Mouse (Mus musculus) liver, embryonic 12.5 days (tissue): ENCODE results near the gene Slc9a9. TPM values are rescaled to one million over a fixed set of nuclear protein-coding genes. Genes with fewer than 3 reads are reported as not detected.

Experiments
- ATAC-seq: fragments of 200-750 bp; cut with Nextera tagmentation; 2 replicates; pipeline ENCODE4 v1.8.0; 2017; ENCODE audit warnings: moderate number of reproducible peaks, mild to moderate bottlenecking, moderate library complexity
- H3K27ac ChIP-seq: fragments of 300-500 bp; sonication (generic); 2 replicates; pipeline ENCODE4 v1.5.1; 2016; ENCODE audit warnings: mild to moderate bottlenecking
- H3K27me3 ChIP-seq: fragments of 300-500 bp; sonication (generic); replicated peaks from 2 replicates; pipeline ENCODE4 v1.6.1; 2016; ENCODE audit warnings: mild to moderate bottlenecking, moderate library complexity
- H3K36me3 ChIP-seq: fragments of 300-500 bp; sonication (generic); 2 replicates; pipeline ENCODE4 v1.6.1; 2016; ENCODE audit warnings: mild to moderate bottlenecking, moderate library complexity
- H3K4me1 ChIP-seq: fragments of 300-500 bp; sonication (generic); 2 replicates; pipeline ENCODE4 v1.6.1; 2016
- H3K4me2 ChIP-seq: fragments of 300-500 bp; sonication (generic); 2 replicates; pipeline ENCODE4 v1.6.1; 2016; ENCODE audit warnings: mild to moderate bottlenecking, moderate library complexity
- H3K4me3 ChIP-seq: fragments of 300-500 bp; sonication (generic); 2 replicates; pipeline ENCODE4 v1.5.1; 2016; ENCODE audit warnings: mild to moderate bottlenecking, moderate library complexity
- H3K9ac ChIP-seq: fragments of 300-500 bp; sonication (generic); 2 replicates; pipeline ENCODE4 v1.6.1; 2016; ENCODE audit warnings: mild to moderate bottlenecking, moderate library complexity
- H3K9me3 ChIP-seq: fragments of 300-500 bp; sonication (generic); replicated peaks from 2 replicates; pipeline ENCODE4 v1.6.1; 2016; ENCODE audit warnings: mild to moderate bottlenecking, moderate library complexity
- WGBS: fragments of 180-500 bp; shearing (Covaris S2); methylation state at CpG from one replicate; pipeline ENCODE4 v1.1.7; 2016; ENCODE audit not compliant: insufficient replicate concordance; 5-methylcytosine and 5-hydroxymethylcytosine counted together
- polyA plus RNA-seq: library from polyadenylated mRNA; unstranded; fragments of >200 nt; fragmentation: Nextera tagmentation; extraction: Ambion mirVana; gene quantifications from 2 replicates; pipeline ENCODE4 v1.2.1, GENCODE M21; 2016

Gene Slc9a9
- polyA plus RNA-seq, 1 experiment from 2014 or later: 1.6 TPM

DNA sequence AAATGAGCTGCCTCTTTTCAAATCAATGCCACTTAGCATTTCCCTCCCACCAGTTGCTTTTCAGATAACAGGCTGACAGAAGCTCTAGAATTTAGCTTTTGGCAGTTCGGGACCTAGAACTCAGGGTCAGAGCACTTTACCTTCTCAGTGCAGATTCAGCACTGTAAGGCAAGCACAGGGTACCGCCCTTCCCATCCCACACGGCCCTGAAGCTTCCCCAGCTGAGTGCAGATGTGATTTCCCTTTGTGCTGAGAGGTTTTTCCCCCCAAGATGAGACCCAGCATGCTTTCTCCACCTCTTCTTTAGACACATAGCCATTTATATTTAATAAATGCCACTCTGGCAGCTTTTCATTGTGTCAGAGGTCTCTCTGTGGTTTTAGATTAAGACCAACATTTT is 186.4 kb downstream of the Slc9a9 start:
- 48% methylated on average over 3 of the region's 3 CpGs for WGBS
- Histone ChIP-seq H3K9me3 (no peaks in the 10 kb centered on the region), H3K4me2 (no peak overlapping the region), H3K27me3 (no peaks in the 10 kb centered on the region), H3K4me1 (no peaks in the 10 kb centered on the region), H3K9ac (no peak overlapping the region), H3K4me3 (no peak overlapping the region), H3K27ac (no peak overlapping the region), H3K36me3 (no peaks in the 10 kb centered on the region)
- no peak for ATAC-seq

DNA sequence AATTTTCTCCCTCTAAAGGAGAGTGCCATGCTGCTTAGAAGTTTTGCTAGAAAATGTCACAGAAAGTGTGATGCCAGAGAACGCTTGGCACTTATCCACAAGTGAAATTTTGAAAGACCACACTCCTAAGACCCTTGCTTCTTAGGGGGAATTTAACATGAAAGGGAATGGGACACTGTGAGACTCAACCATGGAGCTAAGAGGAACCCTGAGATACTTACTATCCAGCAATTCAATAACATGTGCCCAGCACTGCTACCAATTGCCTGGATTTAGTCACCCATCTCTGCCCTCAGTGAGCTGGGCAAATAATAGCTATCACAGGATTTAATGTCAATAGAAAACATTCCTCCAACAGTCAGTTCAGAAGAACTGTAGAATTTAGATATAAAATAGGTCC is 198.8 kb downstream of the Slc9a9 start:
- no peak overlapping the region for H3K4me3 ChIP-seq
- 69% methylated on average over 1 of the region's 1 CpGs for WGBS
- H3K36me3 ChIP-seq: no peaks in the 10 kb centered on the region
- H3K9ac ChIP-seq: no peak overlapping the region
- no peak overlapping the region for H3K4me2 ChIP-seq
- ATAC-seq: no peak
- H3K4me1 ChIP-seq: no peaks in the 10 kb centered on the region
- H3K27me3 ChIP-seq: no peaks in the 10 kb centered on the region
- H3K9me3 ChIP-seq: no peaks in the 10 kb centered on the region
- H3K27ac ChIP-seq: no peak overlapping the region

DNA sequence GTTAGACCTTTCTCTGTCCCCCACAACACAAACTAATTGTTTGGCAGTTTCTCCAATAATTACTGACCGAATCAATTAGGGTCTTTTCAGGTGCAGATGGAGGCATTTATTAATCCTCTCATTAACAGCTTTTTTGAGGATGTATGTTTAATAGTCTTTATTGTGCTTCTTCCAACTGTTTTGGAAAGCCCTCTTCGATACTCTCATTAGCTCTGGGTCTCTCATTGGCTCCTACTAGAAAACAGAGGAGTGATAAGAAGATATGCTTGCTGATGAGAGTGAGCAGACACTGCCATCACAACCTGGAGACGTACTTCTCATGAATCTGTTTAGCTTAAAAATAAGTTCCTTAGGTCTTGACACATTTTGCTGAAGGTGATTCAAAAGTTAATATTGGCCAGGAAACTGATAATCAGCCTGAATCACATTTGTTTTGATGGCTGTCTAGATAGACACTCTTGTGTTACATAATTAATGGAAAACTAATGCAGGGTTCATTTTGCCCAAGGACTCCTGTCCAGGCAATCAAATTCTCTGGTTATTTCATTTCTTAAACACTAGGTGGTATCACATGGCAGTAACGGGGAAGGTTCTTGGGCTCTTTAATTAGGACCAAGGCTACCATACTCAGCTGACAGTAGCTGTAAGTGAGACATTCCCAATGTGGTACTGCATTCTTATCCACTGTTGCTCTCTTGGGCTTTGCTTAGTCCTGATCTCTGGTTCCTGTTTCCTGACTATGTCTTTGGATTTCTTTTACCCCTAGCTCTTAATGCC is 199.5 kb downstream of the Slc9a9 start:
- no peak overlapping the region for H3K9ac ChIP-seq
- no peak for ATAC-seq
- H3K4me3 ChIP-seq: no peak overlapping the region
- no peak overlapping the region for H3K27ac ChIP-seq
- H3K36me3 ChIP-seq: no peaks in the 10 kb centered on the region
- no peaks in the 10 kb centered on the region for H3K27me3 ChIP-seq
- 53% methylated on average over 4 of the region's 4 CpGs for WGBS
- no peak overlapping the region for H3K4me2 ChIP-seq
- no peaks in the 10 kb centered on the region for H3K4me1 ChIP-seq
- no peaks in the 10 kb centered on the region for H3K9me3 ChIP-seq

DNA sequence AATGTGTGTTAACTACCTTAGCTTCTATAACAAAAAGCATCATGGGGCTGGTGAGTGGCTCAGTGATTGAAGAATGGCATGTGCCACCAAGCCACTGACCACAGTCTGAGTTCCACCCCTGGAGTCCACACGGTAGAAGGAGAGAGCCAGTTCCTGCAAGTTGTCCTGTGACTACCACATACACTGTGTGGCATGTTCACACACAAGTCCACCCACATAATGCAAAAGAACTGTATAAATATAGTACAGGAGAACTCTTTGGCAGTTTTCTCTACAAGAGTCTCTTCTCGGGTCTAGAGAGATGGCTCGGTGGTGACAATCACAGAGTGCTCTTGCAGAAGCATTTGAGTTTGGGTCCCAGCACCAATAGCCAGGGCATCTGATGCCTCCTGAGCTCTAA is 212.8 kb downstream of the Slc9a9 start:
- H3K4me1 ChIP-seq: no peaks in the 10 kb centered on the region
- WGBS: 66% methylated on average over 3 of the region's 3 CpGs
- no peak for ATAC-seq

DNA sequence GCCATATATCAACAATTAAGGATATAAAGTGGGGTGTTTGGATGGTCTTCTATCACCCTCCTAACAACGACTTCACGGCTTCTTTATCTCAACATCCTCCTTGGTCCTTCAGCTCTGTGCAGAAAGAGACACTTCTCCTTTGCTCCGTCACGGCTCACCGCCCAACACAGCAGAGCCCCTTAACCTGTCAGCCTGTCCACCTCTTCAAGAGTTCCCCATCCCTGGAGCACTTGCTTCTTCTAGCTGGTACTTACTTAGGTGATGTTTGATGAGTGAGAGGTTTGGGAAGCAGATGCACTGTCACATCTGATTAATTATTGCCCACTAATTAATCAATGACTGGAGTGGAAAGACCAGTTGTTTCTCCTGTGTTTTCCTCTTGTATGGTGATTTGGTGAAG is 213.7 kb downstream of the Slc9a9 start:
- no peaks in the 10 kb centered on the region for H3K36me3 ChIP-seq
- no peak overlapping the region for H3K9ac ChIP-seq
- ATAC-seq: no peak
- no peaks in the 10 kb centered on the region for H3K27me3 ChIP-seq
- no peak overlapping the region for H3K27ac ChIP-seq
- H3K4me3 ChIP-seq: no peak overlapping the region
- 59% methylated on average over 5 of the region's 5 CpGs for WGBS
- no peaks in the 10 kb centered on the region for H3K9me3 ChIP-seq
- H3K4me2 ChIP-seq: no peak overlapping the region
- no peaks in the 10 kb centered on the region for H3K4me1 ChIP-seq

More for the DNA sequence above, 212.8 kb downstream of the Slc9a9 start:
- Histone ChIP-seq H3K4me3 (no peak overlapping the region), H3K9me3 (no peaks in the 10 kb centered on the region), H3K4me2 (no peak overlapping the region), H3K36me3 (no peaks in the 10 kb centered on the region), H3K27me3 (no peaks in the 10 kb centered on the region), H3K27ac (no peak overlapping the region), H3K9ac (no peak overlapping the region)

DNA sequence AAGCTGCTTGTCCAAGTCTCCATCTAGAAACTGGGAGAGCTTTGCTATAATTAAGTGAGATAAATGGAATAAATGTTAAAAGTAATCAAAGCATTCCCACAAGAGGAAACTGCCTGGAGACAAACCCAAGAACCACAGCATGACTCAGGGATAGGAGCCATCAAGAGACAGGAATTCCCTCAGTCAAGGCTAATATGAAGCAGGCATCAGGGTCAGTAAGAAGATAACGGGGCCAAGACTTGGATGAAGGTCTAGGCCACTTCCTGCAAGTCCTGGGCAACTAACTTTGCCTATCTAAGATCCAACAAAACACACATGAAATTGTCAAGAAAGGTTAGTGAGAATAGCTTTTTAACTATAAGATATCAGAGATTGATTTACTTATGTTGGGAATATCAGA is 215.4 kb downstream of the Slc9a9 start:
- 52% methylated on average over 1 of the region's 1 CpGs for WGBS
- no peak for ATAC-seq
- Histone ChIP-seq H3K36me3 (no peaks in the 10 kb centered on the region), H3K27me3 (no peaks in the 10 kb centered on the region), H3K9ac (no peak overlapping the region), H3K4me1 (no peaks in the 10 kb centered on the region), H3K9me3 (no peaks in the 10 kb centered on the region), H3K4me3 (no peak overlapping the region), H3K4me2 (no peak overlapping the region), H3K27ac (no peak overlapping the region)

DNA sequence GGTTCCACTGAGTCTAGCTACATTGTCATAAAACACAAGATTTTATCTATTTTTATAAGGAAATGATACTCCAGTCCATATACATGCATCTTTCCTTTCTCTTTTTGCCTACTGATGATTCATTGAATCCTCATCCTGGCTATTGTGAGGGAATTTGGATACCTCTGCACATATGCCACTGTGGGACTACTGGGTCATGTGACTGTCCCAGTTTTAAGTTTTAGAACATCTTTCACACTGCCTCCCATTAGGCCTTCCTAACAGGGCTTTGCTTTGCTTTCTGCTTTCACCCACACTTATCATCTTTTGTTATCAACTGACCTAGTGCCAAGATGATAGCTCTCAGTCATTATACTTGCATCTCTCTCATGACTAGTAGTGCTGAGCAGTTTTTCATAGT is 219.9 kb downstream of the Slc9a9 start:
- H3K4me1 ChIP-seq: no peaks in the 10 kb centered on the region
- ATAC-seq: no peak
- no peak overlapping the region for H3K4me3 ChIP-seq
- no peak overlapping the region for H3K4me2 ChIP-seq
- H3K27ac ChIP-seq: no peak overlapping the region
- no peaks in the 10 kb centered on the region for H3K9me3 ChIP-seq
- H3K27me3 ChIP-seq: no peaks in the 10 kb centered on the region
- H3K36me3 ChIP-seq: no peaks in the 10 kb centered on the region
- no peak overlapping the region for H3K9ac ChIP-seq

DNA sequence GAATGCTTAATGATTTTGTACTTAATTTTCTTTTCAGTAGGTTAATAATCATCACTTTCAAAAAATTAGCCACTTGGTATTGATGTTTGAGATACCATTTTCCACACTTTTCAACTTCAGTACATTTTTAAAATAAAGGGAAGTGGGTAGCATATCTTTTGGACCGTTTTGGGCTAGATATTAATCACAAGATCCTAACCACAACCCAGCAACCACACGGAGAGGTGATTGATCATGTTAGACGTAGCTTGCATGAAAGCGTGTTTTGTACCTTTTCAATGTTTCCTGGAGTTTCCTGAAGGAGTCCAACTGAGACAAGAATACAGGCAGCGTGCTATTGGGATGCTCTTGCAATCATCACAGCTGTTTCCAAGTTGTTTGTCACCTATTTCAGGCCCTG is 226.2 kb downstream of the Slc9a9 start:
- 28% methylated on average over 5 of the region's 5 CpGs for WGBS
- Histone ChIP-seq H3K4me2 (no peak overlapping the region), H3K4me3 (no peak overlapping the region), H3K27me3 (no peaks in the 10 kb centered on the region), H3K36me3 (no peaks in the 10 kb centered on the region), H3K4me1 (no peaks in the 10 kb centered on the region), H3K9me3 (no peaks in the 10 kb centered on the region), H3K27ac (no peak overlapping the region), H3K9ac (no peak overlapping the region)
- ATAC-seq: no peak

DNA sequence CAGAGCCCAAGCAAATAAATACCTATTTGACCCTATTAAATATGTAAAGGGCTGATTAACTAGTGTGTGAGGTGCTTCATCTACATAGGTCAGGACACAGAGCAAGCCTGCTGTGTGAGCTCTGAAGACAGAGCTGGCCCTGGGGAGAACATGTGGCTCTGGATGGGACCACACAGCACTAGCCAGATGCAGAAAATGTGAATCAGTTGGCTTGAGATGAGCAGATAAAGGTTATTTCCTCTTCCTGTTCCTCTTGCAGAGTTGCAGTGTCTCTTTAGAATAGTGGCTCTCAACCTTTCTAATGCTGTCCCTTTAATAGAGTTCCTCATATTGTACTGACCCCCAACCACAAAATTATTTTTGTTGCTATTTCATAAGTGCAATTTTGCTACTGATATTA is 234.5 kb downstream of the Slc9a9 start:
- Histone ChIP-seq H3K36me3 (no peaks in the 10 kb centered on the region), H3K27ac (no peak overlapping the region), H3K27me3 (no peaks in the 10 kb centered on the region), H3K9me3 (no peaks in the 10 kb centered on the region), H3K9ac (no peak overlapping the region), H3K4me3 (no peak overlapping the region), H3K4me2 (no peak overlapping the region), H3K4me1 (no peaks in the 10 kb centered on the region)
- ATAC-seq: no peak

DNA sequence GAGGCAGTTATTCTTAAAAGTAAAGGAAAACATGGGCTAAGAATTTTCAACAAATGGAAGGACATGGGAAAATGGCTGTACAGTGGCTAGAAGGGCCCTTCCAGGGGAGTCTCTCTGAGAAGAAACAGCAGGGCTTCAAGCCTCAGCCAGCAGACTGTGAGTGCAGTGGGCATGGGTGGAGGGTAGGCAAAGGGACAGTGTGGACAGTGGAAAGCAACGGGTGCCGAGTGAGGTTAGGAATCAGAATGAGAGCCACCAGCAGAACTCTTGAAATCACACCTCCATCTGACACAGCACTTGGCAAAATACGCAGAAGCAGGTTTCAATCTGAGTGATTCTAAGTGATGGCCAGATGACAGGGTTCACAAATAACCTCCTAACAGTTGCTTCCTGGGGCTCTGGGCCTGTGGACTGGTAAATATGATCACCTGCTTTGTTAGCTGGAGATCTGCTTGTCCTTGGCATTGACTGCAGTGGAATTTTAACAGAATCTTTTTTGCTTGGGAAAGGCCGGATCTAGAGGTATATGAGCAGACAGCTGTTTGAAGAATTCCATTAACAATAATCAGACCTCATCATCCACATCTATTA is 237.4 kb downstream of the Slc9a9 start:
- no peak for ATAC-seq
- Histone ChIP-seq H3K9ac (no peak overlapping the region), H3K4me1 (no peaks in the 10 kb centered on the region), H3K4me3 (no peak overlapping the region), H3K36me3 (no peaks in the 10 kb centered on the region), H3K27ac (no peak overlapping the region), H3K4me2 (no peak overlapping the region), H3K9me3 (no peaks in the 10 kb centered on the region), H3K27me3 (no peaks in the 10 kb centered on the region)
- WGBS: 68% methylated on average over 4 of the region's 4 CpGs

DNA sequence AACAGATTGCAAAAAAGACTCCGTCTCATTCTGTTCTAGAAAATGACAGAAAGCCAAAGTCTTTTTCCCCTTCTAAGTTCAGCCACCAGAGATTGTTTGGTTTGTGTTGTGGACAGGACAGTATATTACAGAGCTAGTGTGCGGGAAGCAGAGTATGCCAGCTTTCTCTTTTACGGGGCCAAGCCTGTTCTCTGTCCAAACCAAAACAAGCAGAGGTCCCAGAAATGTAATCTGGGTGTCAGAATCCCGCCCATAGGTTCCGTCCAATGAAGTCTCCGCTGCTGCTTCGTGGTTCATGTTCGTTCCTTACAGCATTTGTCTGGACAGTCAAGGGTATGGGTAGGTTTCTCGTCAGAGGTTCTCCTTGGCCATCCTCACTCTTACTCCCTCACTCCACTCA is 242.4 kb downstream of the Slc9a9 start:
- Histone ChIP-seq H3K27me3 (no peaks in the 10 kb centered on the region), H3K4me1 (no peaks in the 10 kb centered on the region), H3K9me3 (no peaks in the 10 kb centered on the region), H3K27ac (no peak overlapping the region), H3K4me3 (no peak overlapping the region), H3K4me2 (no peak overlapping the region), H3K36me3 (no peaks in the 10 kb centered on the region), H3K9ac (no peak overlapping the region)
- ATAC-seq: no peak
- 77% methylated on average over 9 of the region's 9 CpGs for WGBS

DNA sequence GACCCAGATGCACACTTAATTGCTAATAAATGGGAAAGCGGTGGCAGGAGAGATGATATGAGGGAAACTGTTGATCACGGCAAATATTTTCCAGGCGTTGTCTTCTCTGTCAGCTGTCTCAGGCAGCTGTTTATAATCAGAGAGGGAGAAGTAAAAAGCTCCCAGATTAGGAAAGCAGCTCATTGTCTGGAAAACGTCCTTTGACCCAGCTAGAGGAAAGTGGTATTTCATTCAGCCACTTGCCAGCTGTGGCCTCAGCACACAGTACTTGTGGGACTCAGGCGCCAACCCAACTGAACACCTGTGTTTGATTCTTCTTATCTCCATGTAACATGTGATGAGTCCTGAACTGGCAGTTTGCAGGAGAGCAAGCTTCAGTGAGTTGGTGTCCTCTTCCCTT is 252.4 kb downstream of the Slc9a9 start:
- no peak for ATAC-seq
- H3K4me2 ChIP-seq: no peak overlapping the region
- no peak overlapping the region for H3K9ac ChIP-seq
- H3K9me3 ChIP-seq: no peaks in the 10 kb centered on the region
- no peaks in the 10 kb centered on the region for H3K27me3 ChIP-seq
- H3K27ac ChIP-seq: no peak overlapping the region
- WGBS: 53% methylated on average over 5 of the region's 5 CpGs
- no peaks in the 10 kb centered on the region for H3K36me3 ChIP-seq
- H3K4me3 ChIP-seq: no peak overlapping the region
- H3K4me1 ChIP-seq: no peaks in the 10 kb centered on the region

DNA sequence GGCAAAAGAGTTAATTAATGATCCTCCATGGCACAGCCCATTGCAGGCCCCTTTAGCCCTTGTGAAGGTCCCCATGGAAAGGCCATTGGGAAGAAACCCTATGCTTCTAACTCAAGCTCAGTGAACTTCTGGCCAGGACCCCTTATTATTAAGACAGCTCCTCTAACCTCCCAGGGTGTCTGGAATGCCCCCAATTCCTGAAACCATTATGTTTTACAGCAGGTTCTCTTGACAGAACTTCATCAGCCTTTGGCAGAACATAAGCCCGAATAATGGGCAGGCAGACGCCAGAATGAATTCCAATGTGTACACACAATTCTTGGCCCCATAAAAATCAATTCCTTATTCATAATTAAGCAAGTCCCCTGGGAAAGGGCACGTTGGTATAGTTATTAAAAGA is 256.1 kb downstream of the Slc9a9 start:
- Histone ChIP-seq H3K27me3 (no peaks in the 10 kb centered on the region), H3K4me3 (no peak overlapping the region), H3K4me2 (no peak overlapping the region), H3K4me1 (no peaks in the 10 kb centered on the region), H3K27ac (no peak overlapping the region), H3K9me3 (no peaks in the 10 kb centered on the region), H3K9ac (no peak overlapping the region), H3K36me3 (no peaks in the 10 kb centered on the region)
- ATAC-seq: no peak
- WGBS: 69% methylated on average over 3 of the region's 3 CpGs
